Mouse (Mus musculus): ENCODE measurements around the gene Scrg1.
"Not testable (repeated sequence)": the region's sequence is repeated elsewhere in the genome, so short reads cannot be mapped to it uniquely, and the experiment has no call there.

Gene Scrg1

GRCm38 (mm10) chr8:57453361-57453760, 2.4 kb upstream of the Scrg1 start:
- DNase-seq (ENCODE audit: low spot score in 2 of 2) = no peak

GRCm38 (mm10) chr8:57457152-57457551, 1.4 kb downstream of the Scrg1 start:
- peak; percentile 28 to 34 for DNase-seq (ENCODE audit: low spot score in 2 of 2)

DNA sequence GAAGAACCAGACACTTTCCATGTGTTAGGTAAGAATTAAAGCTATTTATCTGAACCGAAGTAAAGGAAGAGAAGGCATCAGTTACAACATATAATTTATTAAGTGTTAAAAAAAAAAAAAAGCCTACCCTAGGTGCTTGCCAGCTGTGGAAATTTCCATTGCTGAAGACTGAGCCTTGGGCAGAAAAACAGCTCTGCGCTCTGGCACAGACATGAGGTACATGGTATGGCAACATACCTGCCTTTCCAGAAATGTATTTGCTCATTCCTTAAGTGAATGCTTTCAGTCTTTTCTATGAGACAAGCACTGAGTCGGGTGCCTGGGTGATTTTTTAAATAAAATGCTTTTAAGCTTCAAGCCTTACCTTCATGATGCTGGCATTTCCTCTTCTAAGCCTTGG, 2.2 kb downstream of the Scrg1 start:
- no peak for DNase-seq (ENCODE audit: low spot score in 2 of 2)

DNA sequence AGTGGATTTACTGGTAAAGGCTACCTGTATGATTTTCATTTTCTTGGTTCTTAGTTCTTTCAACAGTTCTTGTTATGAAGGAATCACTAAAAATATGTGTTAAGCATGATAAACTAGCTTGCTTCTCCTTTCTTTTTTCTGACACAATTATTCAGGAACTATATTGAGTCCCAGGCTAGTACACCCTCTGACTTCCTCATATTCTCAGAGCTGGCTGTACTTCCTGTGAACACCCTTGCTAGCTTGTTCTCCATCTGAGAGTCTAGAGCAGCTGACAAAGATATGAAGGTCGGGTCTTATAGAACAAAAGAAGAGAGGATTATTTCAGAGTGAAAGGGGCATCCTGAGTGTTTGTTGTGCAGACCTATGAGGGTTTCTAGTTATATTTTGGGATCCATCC, 7.1 kb downstream of the Scrg1 start:
- DNase-seq (ENCODE audit: low spot score in 2 of 2) = no peak

DNA sequence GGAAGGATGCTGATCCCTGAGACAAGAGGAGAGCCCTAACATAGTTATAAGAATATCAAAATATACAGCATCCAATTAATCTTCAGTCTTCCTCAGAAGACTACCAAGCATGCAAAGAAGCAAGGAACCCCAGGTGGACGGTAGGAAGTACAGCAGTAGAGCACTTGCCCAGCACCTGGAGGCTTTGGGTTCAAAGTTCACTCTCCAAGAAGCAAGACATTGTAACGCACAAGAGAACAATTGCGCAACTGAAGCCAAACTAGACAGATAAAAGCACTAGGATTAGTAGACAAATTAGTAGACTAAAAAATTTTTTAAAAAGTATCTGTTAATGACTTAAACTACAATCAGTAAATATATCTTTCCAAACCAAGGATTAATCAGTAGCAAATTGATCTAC, 8.0 kb downstream of the Scrg1 start:
- no peak for DNase-seq (ENCODE audit: low spot score in 2 of 2)

DNA sequence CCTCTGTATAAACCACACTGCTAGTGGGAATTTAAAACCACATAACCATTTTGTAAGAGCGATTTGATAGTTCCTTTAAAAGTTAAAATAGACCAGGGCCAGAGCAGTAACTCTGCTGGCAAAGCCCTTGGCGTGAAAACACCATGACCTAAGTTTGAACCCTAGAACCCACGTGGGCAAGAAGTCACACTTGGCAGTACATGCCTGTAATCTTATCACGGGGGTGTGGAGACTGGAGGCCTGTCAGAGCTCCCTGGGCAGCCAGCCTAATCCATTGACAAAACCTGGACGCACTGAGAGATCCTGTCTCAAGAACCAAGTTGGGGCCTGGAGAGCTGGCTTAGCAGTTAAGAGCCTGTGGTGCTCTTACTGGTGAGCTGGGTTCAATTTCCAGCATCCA, 12.9 kb downstream of the Scrg1 start:
- no peak for DNase-seq (ENCODE audit: low spot score in 2 of 2)

DNA sequence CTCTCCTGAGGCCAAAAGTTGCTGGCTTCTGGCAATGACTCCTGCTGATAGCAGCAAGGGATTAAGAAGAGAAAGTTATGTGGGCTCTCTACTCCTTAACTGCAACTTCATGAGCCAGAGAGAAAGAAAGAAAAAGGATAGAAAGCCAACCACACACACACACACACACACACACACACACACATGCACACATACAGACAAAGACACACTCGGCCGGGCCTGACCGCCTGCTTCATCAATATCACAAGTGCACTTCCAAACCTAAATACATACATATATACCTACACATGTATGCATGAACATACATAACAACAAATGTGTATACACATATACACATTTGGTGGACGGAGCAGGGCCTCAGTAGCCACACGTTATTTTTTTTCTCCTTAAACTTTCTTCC, 15.1 kb downstream of the Scrg1 start:
- no peak for DNase-seq (ENCODE audit: low spot score in 2 of 2)

DNA sequence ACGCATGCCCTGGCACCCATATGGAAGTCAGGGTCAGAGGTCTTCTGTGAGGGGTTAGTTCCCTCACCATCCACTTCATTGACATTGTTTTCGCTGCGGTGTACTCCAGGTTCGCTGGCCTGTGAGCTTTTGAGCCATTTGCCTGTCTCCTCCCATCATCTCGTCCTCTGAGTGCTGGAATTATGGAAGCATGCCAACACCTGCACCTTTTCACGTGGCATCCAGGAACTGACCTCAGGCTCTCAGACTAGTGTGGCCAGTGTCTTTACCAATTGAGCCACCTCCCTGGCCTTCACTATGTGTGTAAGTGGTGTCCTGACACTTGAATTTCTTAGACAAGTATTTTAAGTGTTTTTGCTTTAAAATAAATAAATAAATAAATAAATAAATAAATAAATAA, 18.0 kb downstream of the Scrg1 start:
- DNase-seq (ENCODE audit: low spot score in 2 of 2) = no peak

GRCm38 (mm10) chr8:57478406-57478805, 22.7 kb downstream of the Scrg1 start:
- no peak for DNase-seq (ENCODE audit: low spot score in 2 of 2)

DNA sequence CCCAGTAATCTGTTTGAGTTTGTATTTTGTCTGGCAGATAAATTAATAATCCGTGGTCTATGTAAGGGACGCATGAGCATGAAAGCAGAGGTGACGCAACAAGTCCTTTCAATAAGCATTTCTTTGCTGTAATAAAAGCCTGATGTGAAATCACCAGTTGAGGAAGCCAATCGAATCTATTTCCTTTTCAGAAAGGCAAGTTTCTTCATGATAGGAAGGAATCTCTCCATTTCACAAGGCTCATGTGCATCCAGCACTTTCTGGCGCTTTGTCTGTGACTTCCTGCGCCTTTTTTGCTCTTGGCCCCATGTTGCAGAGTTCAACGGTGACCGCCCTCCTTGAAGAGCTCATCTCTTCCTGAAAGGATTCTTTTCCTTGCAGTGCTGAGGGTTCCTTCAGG, 24.0 kb downstream of the Scrg1 start:
- DNase-seq (ENCODE audit: low spot score in 2 of 2) = no peak

DNA sequence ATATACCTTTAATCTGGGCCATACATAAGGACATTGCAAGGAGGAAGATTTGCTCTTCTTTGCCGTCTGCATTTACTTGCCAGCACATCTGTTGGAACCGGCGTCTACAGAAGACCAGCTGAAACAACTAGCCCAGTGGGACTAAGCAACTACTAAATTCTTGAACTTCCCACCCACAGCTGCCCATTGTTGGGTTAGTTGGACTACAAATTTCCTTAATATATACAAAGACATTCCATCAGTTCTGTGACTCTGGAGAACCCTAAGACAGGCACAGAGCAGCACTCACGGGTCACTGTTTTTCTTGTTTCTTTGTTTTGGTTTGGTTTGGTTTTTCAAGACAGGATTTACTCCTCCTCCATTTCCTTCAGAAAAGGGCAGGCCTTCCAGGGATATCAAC, 24.9 kb downstream of the Scrg1 start:
- no peak for DNase-seq (ENCODE audit: low spot score in 2 of 2)

- peak; percentile 35 to 55 for DNase-seq (ENCODE audit: low spot score in 2 of 2)
These were observed 31.0 kb downstream of the Scrg1 start for GRCm38 (mm10) chr8:57486491-57487440.

DNA sequence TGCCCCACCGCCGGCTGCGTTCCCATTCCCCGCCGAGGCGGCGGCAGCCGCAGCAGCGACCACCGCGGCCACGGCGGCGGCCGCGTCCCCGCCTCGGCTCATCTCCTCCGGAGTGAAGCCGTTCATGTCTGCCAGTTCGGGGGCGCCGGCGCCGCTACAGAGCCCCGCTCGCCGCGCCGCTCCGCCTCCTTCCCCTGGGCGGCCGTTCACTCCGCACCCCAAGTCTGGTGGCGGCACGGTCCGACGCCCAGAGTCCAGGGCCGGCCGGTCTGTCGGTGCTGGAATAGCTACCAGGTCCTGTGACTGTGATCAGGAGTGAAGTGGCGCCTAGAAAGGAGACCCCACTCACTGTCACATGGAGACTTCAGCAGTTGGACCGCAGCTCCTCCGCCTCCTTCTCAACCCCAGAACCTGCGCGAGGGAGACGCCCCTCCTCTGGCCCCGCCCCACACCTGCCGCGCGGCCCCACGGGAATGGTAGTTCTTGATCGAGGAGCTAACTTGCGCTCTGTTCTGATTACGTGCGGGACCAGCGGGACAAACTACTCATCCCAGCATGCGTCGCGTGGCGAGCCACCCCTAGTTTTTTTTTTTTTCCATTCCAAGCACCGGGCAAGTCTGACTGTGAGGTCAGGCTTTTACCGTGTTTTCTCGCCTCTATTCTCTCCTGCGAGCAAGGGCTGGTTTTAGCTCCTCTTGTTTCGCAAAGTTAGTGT, 31.9 kb downstream of the Scrg1 start, which contains the start of gene Sap30:
TSS of gene Sap30 (minus strand) at position 420 of the 715 bp plus-strand sequence.
- peak; percentile 97 to 99 for DNase-seq (ENCODE audit: low spot score in 2 of 2)

- peak in 1 of 2 experiments; percentile 49 for DNase-seq (ENCODE audit: low spot score in 2 of 2)
These were observed 32.6 kb downstream of the Scrg1 start for GRCm38 (mm10) chr8:57488312-57488765.

GRCm38 (mm10) chr8:57489366-57489765, 33.6 kb downstream of the Scrg1 start:
- no peak for DNase-seq (ENCODE audit: low spot score in 2 of 2)

GRCm38 (mm10) chr8:57489896-57490295, 34.2 kb downstream of the Scrg1 start:
- no peak for DNase-seq (ENCODE audit: low spot score in 2 of 2)

GRCm38 (mm10) chr8:57491873-57492272, 36.1 kb downstream of the Scrg1 start:
- no peak for DNase-seq (ENCODE audit: low spot score in 2 of 2)

DNA sequence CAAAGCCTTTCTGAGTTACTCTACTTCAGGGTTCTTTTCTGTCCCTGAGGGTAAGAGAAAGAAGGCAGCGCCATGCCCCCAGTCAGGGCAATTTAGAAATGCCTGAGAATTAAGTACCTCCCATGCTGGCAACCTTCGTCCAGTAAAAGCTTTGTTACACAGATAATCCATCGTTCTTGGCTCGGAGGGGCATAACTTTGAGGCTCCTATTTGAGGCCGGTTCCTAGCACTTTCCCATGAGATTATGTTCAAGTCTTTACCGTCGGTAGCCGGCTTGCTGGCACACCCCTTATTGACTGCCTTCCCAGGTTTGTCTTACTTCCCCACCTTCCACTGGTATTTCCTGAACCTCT, 42.7 kb downstream of the Scrg1 start:
- DNase-seq (ENCODE audit: low spot score in 2 of 2) = no peak

DNA sequence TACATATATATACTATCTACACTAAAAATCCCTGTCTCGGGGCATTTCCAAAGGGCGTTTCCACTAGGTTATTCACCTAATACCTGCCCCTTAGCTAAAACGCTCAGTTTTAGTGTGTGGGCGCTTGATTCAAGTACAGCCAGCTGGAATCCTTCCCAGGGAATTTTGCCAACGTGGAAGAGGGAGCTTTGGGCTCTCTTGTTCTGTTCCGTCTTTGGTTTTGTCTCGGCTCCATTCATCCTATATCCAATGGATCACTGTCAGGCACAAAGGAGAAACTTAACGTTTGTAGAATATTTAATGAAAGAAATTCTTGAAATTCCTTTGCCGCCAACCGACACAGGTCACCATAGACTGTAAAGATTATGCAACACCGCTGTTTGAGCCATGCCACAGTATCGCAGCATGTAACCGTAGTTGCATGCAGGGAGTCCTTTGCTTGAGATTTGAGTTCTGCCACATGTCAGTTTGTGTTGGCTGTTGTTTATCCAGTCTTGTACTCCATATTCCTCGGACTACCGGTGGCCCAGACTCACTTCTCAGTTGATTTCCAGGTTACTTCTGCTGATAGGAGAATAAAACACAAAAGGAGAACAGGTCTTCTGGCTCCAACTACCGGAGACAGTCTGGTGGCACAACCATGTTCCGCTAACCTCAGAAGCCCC, 43.3 kb downstream of the Scrg1 start:
- DNase-seq (ENCODE audit: low spot score in 2 of 2) = peak; percentile 17 to 27

DNA sequence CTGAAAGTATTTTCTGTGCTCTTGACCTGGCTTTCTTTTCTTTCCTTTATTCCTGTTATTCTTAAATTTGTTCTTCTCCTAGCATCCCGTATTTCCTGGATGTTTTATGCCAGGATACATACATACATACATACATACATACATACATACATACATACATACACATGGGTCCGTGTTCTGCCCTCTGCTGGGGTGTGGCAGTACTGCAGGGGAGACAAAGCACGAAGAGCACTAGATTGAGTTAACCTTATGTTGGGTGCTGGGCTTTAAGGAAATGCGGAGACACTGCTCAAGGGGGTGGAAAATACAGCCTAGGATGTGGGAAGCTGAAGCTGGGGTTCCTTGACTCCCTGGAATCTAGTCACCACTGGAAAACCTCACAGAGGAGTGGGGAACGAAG, 47.9 kb downstream of the Scrg1 start:
- DNase-seq (ENCODE audit: low spot score in 2 of 2) = peak; percentile 55 to 60

DNA sequence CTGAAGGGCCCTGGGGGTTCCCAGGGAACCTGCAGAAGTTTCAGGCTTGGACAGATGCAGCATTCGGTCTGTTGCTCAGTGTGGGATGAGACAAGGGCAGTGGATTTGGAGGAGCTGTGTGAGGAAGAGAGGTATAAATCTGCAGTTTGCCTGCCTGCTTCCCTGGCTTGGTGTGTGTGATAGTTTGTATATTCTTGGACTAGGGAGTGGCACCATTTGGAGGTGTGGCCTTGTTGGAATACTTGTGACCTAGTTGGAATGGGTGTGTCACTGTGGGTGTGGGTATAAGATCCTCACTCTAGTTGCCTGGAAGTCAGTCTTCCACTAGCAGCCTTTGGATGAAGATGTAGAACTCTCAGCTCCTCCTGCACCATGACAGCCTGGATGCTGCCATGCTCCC, 49.8 kb downstream of the Scrg1 start:
- not testable (repeated sequence) for DNase-seq (ENCODE audit: low spot score in 2 of 2)

DNA sequence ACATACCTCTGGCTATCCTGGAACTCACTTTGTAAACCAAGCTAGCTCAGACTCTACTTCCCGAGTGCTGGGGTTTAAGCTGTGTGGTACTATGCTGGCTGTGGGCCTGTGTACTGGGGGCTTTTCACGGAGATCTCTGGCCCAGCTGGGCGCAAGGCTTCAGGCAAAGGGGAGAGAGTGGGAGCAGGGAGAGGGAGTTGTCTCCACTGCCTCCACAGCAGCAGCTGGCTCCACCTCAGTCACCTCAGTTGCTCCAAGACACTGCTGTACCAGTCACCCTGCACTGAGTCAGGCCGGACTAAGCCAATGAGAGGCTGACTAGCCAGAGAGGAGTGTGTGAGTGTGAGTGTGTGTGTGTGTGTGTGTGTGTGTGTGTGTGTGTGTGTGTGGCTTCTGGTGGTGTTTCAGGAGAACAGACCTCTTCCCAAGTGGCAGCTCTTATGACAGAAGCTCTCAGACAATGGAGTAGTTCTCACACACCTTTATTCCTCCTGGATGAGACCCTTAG, 51.9 kb downstream of the Scrg1 start:
- DNase-seq (ENCODE audit: low spot score in 2 of 2) = no peak
